Mouse (Mus musculus) heart, adult 2 months (tissue): ENCODE measurements around the gene Tcp11x2.

Experiments used
- CTCF ChIP-seq: fragments of 200-600 bp; IDR thresholded peaks from 2 replicates; pipeline ENCODE4 v1.8.1; 2022; ENCODE audit warnings: antibody characterized with exemption, mild to moderate bottlenecking, moderate library complexity
- EP300 ChIP-seq: fragments of 200-500 bp; IDR thresholded peaks from 2 replicates; pipeline ENCODE4 v1.6.1; 2011; ENCODE audit warnings: low read depth, low read length, control low read depth; ENCODE audit not compliant: insufficient read depth
- POLR2A ChIP-seq: fragments of 200-500 bp; IDR thresholded peaks from 2 replicates; pipeline ENCODE4 v1.6.1; 2011; ENCODE audit warnings: mild to moderate bottlenecking, low read depth, low read length, control low read depth; ENCODE audit not compliant: insufficient read depth

DNA sequence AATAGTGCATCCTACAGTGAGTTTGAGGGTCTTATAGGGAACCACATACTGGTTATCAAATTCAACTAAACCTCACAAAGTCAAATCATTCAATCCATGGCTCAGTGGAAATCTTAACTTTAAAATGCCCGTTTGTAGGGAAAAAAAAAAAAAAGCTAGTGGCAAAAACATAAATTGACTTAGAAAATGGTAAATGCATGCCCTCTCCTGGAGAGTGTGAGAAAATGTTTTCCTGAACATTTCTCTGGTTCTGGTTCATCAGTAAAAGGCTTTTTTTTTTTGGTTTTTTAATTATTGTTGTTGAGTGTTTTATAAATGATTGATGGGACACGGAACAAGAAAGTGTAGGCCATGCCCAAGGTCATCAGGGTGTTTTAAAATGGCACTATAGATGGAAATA, 10.8 kb upstream of the Tcp11x2 start:
- TF ChIP-seq POLR2A (no peak), EP300 (no peak), CTCF (peak; percentile 50)
